Mouse (Mus musculus): ENCODE results near the gene Tsen2.

Gene Tsen2

GRCm38 (mm10) chr6:115544442-115544970 lies at the start of gene Tsen2:
Gene Tsen2, plus strand, starts transcription at chr6:115544664.
- DNase-seq, result peak; percentile 96 to 98

GRCm38 (mm10) chr6:115499540-115499939 lies 44.9 kb upstream of the Tsen2 start:
- DNase-seq, result no peak

- no peak for DNase-seq
These were observed 44.2 kb upstream of the Tsen2 start for GRCm38 (mm10) chr6:115500234-115500633.

- no peak for DNase-seq
These were observed 43.3 kb upstream of the Tsen2 start for GRCm38 (mm10) chr6:115501131-115501530.

GRCm38 (mm10) chr6:115503038-115503437 lies 41.4 kb upstream of the Tsen2 start:
- DNase-seq, result no peak

- no peak for DNase-seq
These were observed 40.8 kb upstream of the Tsen2 start for GRCm38 (mm10) chr6:115503549-115504159.

GRCm38 (mm10) chr6:115504160-115504558 lies 40.3 kb upstream of the Tsen2 start:
- no peak for DNase-seq

- no peak for DNase-seq
These were observed 39.5 kb upstream of the Tsen2 start for GRCm38 (mm10) chr6:115504915-115505314.

GRCm38 (mm10) chr6:115506425-115506824 lies 38.0 kb upstream of the Tsen2 start:
- DNase-seq, result no peak

GRCm38 (mm10) chr6:115511447-115511846 lies 33.0 kb upstream of the Tsen2 start:
- no peak for DNase-seq

GRCm38 (mm10) chr6:115513207-115513606 lies 31.3 kb upstream of the Tsen2 start:
- DNase-seq, result no peak

- DNase-seq, result no peak
These were observed 26.6 kb upstream of the Tsen2 start for GRCm38 (mm10) chr6:115517904-115518303.

- DNase-seq, result no peak
These were observed 26.1 kb upstream of the Tsen2 start for GRCm38 (mm10) chr6:115518352-115518751.

- no peak for DNase-seq
These were observed 25.2 kb upstream of the Tsen2 start for GRCm38 (mm10) chr6:115519275-115519699.

GRCm38 (mm10) chr6:115521923-115522322 lies 22.5 kb upstream of the Tsen2 start:
- DNase-seq, result no peak

- DNase-seq, result no peak
These were observed 21.7 kb upstream of the Tsen2 start for GRCm38 (mm10) chr6:115522691-115523146.

GRCm38 (mm10) chr6:115523201-115523600 lies 21.3 kb upstream of the Tsen2 start:
- no peak for DNase-seq

- no peak for DNase-seq
These were observed 19.9 kb upstream of the Tsen2 start for GRCm38 (mm10) chr6:115524449-115524990.

GRCm38 (mm10) chr6:115527418-115527817 lies 17.0 kb upstream of the Tsen2 start:
- no peak for DNase-seq

- DNase-seq, result no peak
These were observed 16.1 kb upstream of the Tsen2 start for GRCm38 (mm10) chr6:115528372-115528771.

GRCm38 (mm10) chr6:115534617-115535016 lies 9.8 kb upstream of the Tsen2 start:
- DNase-seq, result no peak

- no peak for DNase-seq
These were observed 8.3 kb upstream of the Tsen2 start for GRCm38 (mm10) chr6:115536169-115536568.

GRCm38 (mm10) chr6:115538645-115539429 lies 5.6 kb upstream of the Tsen2 start:
- DNase-seq, result peak; percentile 47 to 82
